Mouse (Mus musculus) 3134 (cell line): Measurements from ENCODE around the gene Gm28038.

Source experiments
- DNase-seq: peaks from one replicate; pipeline ENCODE4 v3.0.0-alpha.2; 2011; ENCODE audit warnings: low spot score; ENCODE audit not compliant: insufficient read length; ENCODE audit errors: extremely low read depth

Gm28038 gene

GRCm38 (mm10) chr2:30280743-30281142 is at the start of gene Gm28038:
Gm28038 (plus strand) TSS chr2:30281043.
- DNase-seq = no peak

GRCm38 (mm10) chr2:30235593-30235992 is 45.2 kb upstream of the Gm28038 start:
- no peak for DNase-seq

DNA sequence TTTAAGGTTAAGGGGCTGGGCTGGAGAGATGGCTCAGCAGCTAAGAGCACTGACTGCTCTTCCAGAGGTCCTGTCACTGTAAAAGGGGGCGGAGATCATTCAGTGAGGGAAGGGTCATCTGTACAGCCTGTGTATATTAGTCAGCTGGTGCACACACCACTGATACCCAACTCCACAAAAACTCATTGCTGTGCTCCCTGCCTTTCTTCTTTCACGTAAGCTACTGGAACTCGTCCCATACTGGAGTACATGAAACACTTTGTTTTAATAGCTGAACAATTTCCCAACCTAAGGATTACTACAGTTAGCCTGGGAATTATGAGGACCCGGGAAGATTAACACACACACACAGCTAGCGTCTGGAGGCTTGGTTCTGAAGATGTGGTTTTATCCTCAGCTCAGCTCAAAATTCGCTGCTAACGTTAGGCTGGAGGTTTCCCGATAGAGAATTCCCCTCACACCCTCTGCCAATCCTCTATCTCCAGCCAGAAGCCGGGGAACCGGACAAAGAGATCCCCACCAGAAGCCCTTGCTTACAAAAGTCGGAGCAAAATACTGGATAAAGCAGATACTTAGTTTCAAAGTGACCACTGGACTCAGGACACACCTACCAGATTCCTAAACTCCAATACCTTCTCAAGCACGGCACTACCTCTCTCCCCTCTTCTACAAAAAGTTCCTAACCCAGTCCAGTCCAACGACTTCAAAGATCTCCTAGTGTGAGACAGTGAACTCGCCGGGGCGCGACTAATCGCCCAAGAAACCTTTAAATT is 44.2 kb upstream of the Gm28038 start:
- no peak for DNase-seq

DNA sequence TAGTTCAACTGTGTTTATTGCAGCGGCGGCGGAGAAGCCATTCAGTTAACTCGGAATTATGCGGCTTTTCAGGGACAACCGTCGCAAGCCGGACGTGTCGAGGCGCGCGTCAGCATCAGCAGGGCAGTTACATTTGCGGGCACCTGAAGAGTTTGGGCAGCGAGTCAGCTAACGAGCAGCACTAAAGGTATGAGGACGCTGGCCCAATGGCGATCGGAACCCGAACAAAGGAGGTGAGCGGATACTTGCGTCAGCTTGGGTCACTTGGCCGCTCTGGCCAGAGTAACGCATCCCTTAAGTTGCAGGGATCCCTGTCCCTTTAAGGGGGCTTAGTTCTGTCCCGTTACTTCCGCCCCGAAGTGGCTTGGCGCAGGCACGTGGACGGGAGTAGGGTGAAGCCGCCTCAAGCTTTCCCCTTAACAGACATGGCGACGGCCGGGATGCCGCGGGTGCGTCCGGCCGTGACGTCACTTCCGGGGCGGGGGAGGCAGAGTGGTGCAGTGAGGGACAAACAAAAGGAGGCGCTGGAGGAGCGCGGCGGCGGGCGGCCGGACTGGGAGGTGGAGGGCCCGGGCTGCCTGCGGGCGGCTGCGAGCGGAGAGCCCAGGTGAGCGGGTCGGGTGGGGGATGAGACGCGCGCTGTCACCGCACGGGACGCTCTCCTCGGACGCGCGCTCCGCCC is 43.5 kb upstream of the Gm28038 start, which contains the start of gene Lrrc8a:
Gene Lrrc8a, plus strand, starts transcription at position 517 of the 682 bp plus-strand sequence.
- DNase-seq = peak; percentile 99

GRCm38 (mm10) chr2:30237881-30238280 is 43.0 kb upstream of the Gm28038 start:
- DNase-seq = no peak

GRCm38 (mm10) chr2:30238906-30239465 is 41.9 kb upstream of the Gm28038 start:
- DNase-seq = no peak

- no peak for DNase-seq
These were observed 41.1 kb upstream of the Gm28038 start for GRCm38 (mm10) chr2:30239777-30240176.

GRCm38 (mm10) chr2:30240267-30240666 is 40.6 kb upstream of the Gm28038 start, which contains the start of gene Gm28035:
Gm28035 (plus strand) TSS chr2:30240567.
- no peak for DNase-seq

- no peak for DNase-seq
These were observed 38.3 kb upstream of the Gm28038 start for GRCm38 (mm10) chr2:30242509-30242908.

- no peak for DNase-seq
These were observed 37.5 kb upstream of the Gm28038 start for GRCm38 (mm10) chr2:30243391-30243790.

DNA sequence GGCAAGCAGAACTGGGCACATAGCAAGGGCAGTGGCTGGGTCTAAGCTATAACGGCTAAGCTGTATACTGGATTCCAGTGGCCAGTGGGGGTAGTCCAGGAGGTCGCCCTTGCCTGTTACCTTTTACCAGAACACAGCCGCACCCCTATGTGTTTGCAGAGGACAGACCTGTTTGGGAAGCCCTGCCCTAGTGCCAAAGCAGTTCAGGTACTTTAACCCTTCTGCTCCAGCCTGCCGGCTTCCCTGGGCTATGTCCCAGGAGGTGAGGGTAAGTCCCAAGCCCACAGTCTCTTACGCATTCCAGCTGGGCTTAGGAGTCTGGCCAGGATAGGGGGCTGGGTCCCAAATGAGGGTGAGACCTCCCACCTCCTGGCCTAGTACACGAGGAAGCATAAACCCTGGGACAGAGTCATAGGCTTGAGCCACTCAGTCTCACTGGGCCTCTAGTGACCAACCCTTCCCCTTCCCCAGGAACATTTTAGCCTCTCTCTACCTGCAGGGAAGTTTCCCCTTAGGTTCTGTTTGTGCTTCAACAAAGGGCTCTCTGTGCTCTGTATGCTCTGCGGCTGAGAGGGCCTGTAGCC is 36.2 kb upstream of the Gm28038 start:
- DNase-seq = no peak

- DNase-seq = no peak
These were observed 33.8 kb upstream of the Gm28038 start for GRCm38 (mm10) chr2:30247036-30247435.

GRCm38 (mm10) chr2:30247681-30248080 is 33.2 kb upstream of the Gm28038 start:
- no peak for DNase-seq

- DNase-seq = no peak
These were observed 31.7 kb upstream of the Gm28038 start for GRCm38 (mm10) chr2:30249182-30249581.

GRCm38 (mm10) chr2:30250166-30251128 is 30.4 kb upstream of the Gm28038 start:
- no peak for DNase-seq

DNA sequence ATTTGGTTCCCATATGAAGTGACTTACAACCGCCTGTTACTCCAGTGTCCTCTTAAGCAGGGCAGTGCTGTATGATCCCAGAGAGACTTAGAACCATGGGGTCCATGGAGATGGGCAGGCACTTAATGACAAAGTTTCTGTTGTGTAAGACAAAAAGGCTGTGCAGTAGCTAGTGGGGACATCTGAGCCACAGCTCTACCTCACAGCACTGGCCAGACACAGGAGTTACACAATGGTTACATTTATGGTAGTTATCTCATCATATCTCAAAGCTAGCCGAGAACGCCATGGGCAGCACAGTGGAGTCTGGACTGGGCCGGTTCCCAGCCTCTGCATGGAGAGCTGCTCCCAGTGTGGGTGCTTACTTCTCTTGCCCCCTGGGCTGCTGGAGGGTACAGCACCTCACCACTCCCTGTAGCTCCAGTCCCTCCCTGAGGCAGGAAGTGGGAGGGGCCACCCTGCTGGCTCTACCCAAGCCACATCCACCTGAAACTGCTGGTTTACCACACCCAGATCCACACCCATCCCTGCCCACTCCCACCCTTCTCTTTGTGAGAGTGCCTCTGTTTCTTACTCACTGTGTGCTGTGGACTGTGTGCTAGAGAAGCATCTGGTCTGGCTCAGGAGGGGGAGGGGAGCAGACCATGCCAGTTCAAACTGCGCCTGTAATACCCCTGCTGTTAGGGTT is 29.3 kb upstream of the Gm28038 start:
- peak; percentile 57 for DNase-seq

GRCm38 (mm10) chr2:30252521-30252920 is 28.3 kb upstream of the Gm28038 start:
- DNase-seq = no peak

DNA sequence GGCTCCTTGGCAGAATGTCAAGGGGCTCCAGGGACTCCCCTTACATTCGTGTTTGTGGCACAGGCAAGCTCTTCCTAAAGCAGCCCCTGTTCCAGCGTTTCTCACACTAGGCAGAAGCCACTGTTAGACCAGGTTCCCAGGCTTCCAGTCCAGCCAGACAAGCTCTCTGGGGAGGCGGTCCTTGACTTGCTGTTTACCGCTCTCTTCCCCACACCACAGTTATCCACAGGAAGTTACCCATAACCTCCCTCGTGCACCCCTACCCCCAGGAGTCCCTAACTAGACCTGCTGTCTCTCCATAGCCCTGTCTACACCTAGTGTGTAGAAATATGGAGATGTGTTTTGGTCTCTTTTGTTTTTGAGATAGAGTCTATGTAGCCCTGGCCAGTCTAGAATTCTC is 27.0 kb upstream of the Gm28038 start:
- no peak for DNase-seq

GRCm38 (mm10) chr2:30255631-30256395 is 25.0 kb upstream of the Gm28038 start:
- DNase-seq = no peak
